Mouse (Mus musculus) thymus, postnatal 36 days (tissue): ENCODE measurements around the gene Gm5414.

Experiments
- DNase-seq, 2 experiments: peaks; one replicate each; pipeline ENCODE4 v3.0.0; 2022; ENCODE audit warnings: mixed read lengths in 2 of 2

Gm5414 gene

GRCm38 (mm10) chr15:101627884-101628283 is at the start of gene Gm5414:
TSS of gene Gm5414 (minus strand) at chr15:101628188.
- DNase-seq: no peak

- DNase-seq: no peak
Observed at GRCm38 (mm10) chr15:101675978-101676377, 48.0 kb upstream of the Gm5414 start.

- no peak for DNase-seq
Observed at GRCm38 (mm10) chr15:101652736-101653265, 24.8 kb upstream of the Gm5414 start.

GRCm38 (mm10) chr15:101647280-101647679 is 19.3 kb upstream of the Gm5414 start, which contains the start of gene Gm5478:
TSS of gene Gm5478 (minus strand) at chr15:101647380.
- no peak for DNase-seq

GRCm38 (mm10) chr15:101599123-101599522 is 28.9 kb downstream of the Gm5414 start:
- DNase-seq: no peak

- peak in 1 of 2 experiments; percentile 8 for DNase-seq
Observed at GRCm38 (mm10) chr15:101588216-101588615, 39.8 kb downstream of the Gm5414 start.

GRCm38 (mm10) chr15:101584456-101584855 is 43.5 kb downstream of the Gm5414 start:
- DNase-seq: no peak

GRCm38 (mm10) chr15:101583211-101583965 is 44.6 kb downstream of the Gm5414 start:
- DNase-seq: no peak

GRCm38 (mm10) chr15:101581701-101582100 is 46.3 kb downstream of the Gm5414 start:
- DNase-seq: no peak

- DNase-seq: no peak
Observed at GRCm38 (mm10) chr15:101575506-101575905, 52.5 kb downstream of the Gm5414 start.
